Mouse (Mus musculus) intestine, postnatal 0 days (tissue): ENCODE data around the gene Nop16. TPM values are rescaled to one million over a fixed set of nuclear protein-coding genes. Genes with fewer than 3 reads are reported as not detected.
A peak's percentile ranks its signal among the peaks of the same experiment; 100 is the strongest.

Experiments used
- ATAC-seq: fragments of 200-750 bp; cut with Nextera tagmentation; 2 replicates; pipeline ENCODE4 v1.8.0; 2017; ENCODE audit warnings: mild to moderate bottlenecking, moderate TSS enrichment, moderate library complexity
- H3K27ac ChIP-seq: fragments of 300-500 bp; sonication (generic); 2 replicates; pipeline ENCODE4 v1.5.1; 2014; ENCODE audit warnings: mild to moderate bottlenecking, low read depth, low read length, moderate library complexity
- H3K27me3 ChIP-seq: fragments of 300-500 bp; sonication (generic); replicated peaks from 2 replicates; pipeline ENCODE4 v1.6.1; 2014; ENCODE audit warnings: low read length, mixed read lengths; ENCODE audit not compliant: control insufficient read depth, insufficient read depth
- H3K36me3 ChIP-seq: fragments of 300-500 bp; sonication (generic); 2 replicates; pipeline ENCODE4 v1.6.1; 2014; ENCODE audit warnings: mild to moderate bottlenecking, moderate library complexity; ENCODE audit not compliant: control insufficient read depth, insufficient read depth
- H3K4me1 ChIP-seq: fragments of 300-500 bp; sonication (generic); replicated peaks from 2 replicates; pipeline ENCODE4 v1.6.1; 2014; ENCODE audit warnings: antibody characterized with exemption, low read length, mixed read lengths; ENCODE audit not compliant: control insufficient read depth, insufficient read depth
- H3K4me2 ChIP-seq: fragments of 300-500 bp; sonication (generic); replicated peaks from 2 replicates; pipeline ENCODE4 v1.6.1; 2014; ENCODE audit warnings: low read depth, mild to moderate bottlenecking, moderate library complexity
- H3K4me3 ChIP-seq: fragments of 300-500 bp; sonication (generic); 2 replicates; pipeline ENCODE4 v1.5.1; 2014; ENCODE audit warnings: low read depth, low read length
- H3K9ac ChIP-seq: fragments of 300-500 bp; sonication (generic); 2 replicates; pipeline ENCODE4 v1.6.1; 2014; ENCODE audit warnings: mild to moderate bottlenecking, low read depth, low read length
- H3K9me3 ChIP-seq: fragments of 300-500 bp; sonication (generic); 2 replicates; pipeline ENCODE4 v1.6.1; 2016; ENCODE audit warnings: mixed run types; ENCODE audit not compliant: control insufficient read depth
- CTCF ChIP-seq: sonication (generic); IDR thresholded peaks from 2 replicates; pipeline ENCODE4 v1.5.1; 2016; ENCODE audit warnings: low read depth, mild to moderate bottlenecking, control low read depth, antibody characterized with exemption, moderate library complexity
- WGBS: fragments of 180-500 bp; shearing (Covaris S2); extraction: QIAGEN DNeasy Blood & Tissue Kit; methylation state at CpG from one replicate; pipeline ENCODE4 v1.1.7; 2014; 5-methylcytosine and 5-hydroxymethylcytosine counted together
- polyA plus RNA-seq: library from polyadenylated mRNA; unstranded; fragments of >200 nt; fragmentation: Nextera tagmentation; extraction: Ambion mirVana; gene quantifications from 2 replicates; pipeline ENCODE4 v1.2.1, GENCODE M21; 2015

Gene Nop16
- polyA plus RNA-seq, 1 experiment from 2014 or later: 25.7 TPM

DNA sequence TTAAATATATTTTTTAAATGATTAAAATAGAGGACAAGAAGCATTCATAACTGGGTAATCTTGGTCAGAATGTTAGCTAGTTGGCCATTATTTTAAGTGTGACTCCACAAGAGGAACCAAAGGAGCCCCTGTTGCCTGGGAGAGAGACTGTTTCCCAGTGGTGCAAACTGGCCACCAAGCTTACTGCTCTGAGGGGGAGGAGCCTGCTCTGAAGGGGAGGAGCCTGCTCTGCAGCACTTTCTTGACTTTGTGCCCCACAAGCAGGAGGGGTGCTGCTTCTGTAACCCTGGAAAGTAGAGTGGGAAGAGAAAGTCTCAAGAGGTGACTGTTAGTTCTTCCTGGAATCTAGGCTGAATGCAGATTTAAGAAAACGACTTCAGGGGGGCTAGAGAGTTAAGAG is 20.6 kb downstream of the Nop16 start:
- Histone ChIP-seq H3K9me3 (no peaks in the 10 kb centered on the region), H3K27me3 (no peaks in the 10 kb centered on the region), H3K9ac (no peak overlapping the region), H3K27ac (no peak overlapping the region), H3K4me2 (no peak overlapping the region), H3K36me3 (no peaks in the 10 kb centered on the region), H3K4me1 (no peaks in the 10 kb centered on the region), H3K4me3 (no peak overlapping the region)
- ATAC-seq: no peak
- WGBS: 55% methylated on average over 1 of the region's 1 CpGs
- no peak for TF ChIP-seq CTCF

DNA sequence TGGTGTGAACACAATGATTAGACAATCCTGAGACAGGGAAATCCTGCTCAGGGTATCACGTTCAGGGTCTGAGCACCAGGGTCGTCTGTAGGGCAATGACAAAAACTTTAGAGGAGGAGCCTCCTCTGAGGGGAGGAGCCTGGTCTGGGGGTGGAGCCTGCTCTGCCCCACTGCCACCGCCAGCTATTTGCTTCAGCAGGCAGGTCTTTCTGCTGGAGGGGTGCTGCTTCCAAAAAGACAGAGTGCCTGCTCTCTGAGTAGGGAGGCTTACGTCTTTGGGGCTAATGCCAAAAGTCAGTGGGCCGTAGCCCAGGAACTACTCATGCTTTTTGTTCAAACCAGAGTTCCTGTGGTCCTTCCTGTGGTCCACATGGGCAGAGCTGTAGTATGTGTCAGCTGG is 21.5 kb downstream of the Nop16 start:
- 54% methylated on average over 5 of the region's 5 CpGs for WGBS
- H3K4me3 ChIP-seq: no peak overlapping the region
- H3K27ac ChIP-seq: no peak overlapping the region
- no peak overlapping the region for H3K9ac ChIP-seq
- H3K36me3 ChIP-seq: no peaks in the 10 kb centered on the region
- ATAC-seq: no peak
- no peak overlapping the region for H3K4me2 ChIP-seq
- no peaks in the 10 kb centered on the region for H3K4me1 ChIP-seq
- TF ChIP-seq CTCF: no peak
- H3K27me3 ChIP-seq: no peaks in the 10 kb centered on the region
- H3K9me3 ChIP-seq: no peaks in the 10 kb centered on the region

DNA sequence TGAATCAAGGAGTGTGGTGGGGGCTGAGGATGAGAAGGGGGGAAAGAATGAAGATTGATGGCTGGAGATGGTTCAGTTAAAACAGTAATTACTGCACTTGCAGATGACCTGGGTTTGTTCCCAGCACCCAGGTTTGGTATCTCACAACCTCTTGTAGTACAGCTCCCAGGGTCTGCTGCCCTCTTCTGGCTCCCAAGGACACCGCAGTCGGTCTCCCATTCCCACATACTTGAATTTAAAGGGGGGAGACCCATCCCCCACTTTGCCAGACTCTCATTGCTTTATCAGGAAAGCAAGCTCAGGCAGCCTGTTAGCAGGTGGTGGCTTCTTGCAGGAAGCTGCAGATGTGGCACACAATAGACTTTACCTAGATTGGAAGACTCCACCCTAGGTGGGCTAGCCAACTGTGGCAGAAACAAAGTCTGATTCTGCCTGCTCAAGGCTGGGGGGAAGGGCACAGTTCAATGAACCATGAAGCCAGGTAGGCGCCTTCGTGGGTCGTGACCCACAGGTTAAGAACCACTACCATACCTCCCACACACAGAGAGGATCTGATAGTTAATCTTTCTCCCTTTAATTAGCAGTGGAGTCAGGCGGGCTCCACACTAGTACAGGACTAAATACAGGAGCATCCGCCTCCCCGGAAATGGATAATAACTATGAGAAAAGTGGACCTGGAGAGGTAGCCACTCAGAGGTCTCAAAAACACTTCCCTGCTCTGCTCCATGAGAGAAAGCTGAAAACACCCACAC is 24.1 kb downstream of the Nop16 start:
- Histone ChIP-seq H3K4me1 (no peaks in the 10 kb centered on the region), H3K9ac (no peak overlapping the region), H3K4me3 (peak overlapping the region; percentile 76), H3K27ac (peak overlapping the region; percentile 76), H3K27me3 (no peaks in the 10 kb centered on the region), H3K36me3 (peaks cover 12% of the 10 kb centered on the region), H3K9me3 (no peaks in the 10 kb centered on the region), H3K4me2 (peak overlapping the region; percentile 80)
- ATAC-seq: peak; percentile 41
- 40% methylated on average over 8 of the region's 8 CpGs for WGBS
- peak; percentile 75 for TF ChIP-seq CTCF

DNA sequence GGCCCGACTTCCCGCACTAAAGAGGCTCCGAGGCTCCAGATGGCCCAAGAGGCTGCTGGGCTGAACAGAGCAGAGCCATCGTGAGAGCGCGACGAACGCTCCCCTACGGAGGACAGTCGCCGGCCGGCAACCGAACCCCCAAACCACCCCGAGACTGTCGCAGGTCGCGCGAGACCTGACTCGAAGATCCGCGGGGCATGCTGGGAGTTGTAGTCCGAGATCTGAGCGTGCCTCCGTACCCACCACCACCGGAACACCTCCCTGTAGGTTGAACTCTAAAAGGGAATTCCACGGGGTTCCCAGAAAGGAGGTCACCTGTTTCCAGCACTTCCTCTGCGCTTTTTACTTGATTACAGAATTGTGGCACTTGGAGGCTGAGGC is 24.7 kb downstream of the Nop16 start, which contains the start of gene 4833439L19Rik:
Gene 4833439L19Rik, minus strand, starts transcription at position 235 of the 381 bp plus-strand sequence.
- TF ChIP-seq CTCF: no peak
- Histone ChIP-seq H3K9me3 (no peaks in the 10 kb centered on the region), H3K36me3 (peaks cover 17% of the 10 kb centered on the region), H3K4me2 (peak within 1 kb of the TSS; percentile 80), H3K4me1 (no peaks in the 10 kb centered on the region), H3K27me3 (no peaks in the 10 kb centered on the region), H3K4me3 (peak within 1 kb of the TSS; percentile 76), H3K9ac (peak within 1 kb of the TSS; percentile 90), H3K27ac (peak within 1 kb of the TSS; percentile 76)
- under 1% methylated on average over 27 of the region's 27 CpGs for WGBS
- peak; percentile 90 for ATAC-seq

DNA sequence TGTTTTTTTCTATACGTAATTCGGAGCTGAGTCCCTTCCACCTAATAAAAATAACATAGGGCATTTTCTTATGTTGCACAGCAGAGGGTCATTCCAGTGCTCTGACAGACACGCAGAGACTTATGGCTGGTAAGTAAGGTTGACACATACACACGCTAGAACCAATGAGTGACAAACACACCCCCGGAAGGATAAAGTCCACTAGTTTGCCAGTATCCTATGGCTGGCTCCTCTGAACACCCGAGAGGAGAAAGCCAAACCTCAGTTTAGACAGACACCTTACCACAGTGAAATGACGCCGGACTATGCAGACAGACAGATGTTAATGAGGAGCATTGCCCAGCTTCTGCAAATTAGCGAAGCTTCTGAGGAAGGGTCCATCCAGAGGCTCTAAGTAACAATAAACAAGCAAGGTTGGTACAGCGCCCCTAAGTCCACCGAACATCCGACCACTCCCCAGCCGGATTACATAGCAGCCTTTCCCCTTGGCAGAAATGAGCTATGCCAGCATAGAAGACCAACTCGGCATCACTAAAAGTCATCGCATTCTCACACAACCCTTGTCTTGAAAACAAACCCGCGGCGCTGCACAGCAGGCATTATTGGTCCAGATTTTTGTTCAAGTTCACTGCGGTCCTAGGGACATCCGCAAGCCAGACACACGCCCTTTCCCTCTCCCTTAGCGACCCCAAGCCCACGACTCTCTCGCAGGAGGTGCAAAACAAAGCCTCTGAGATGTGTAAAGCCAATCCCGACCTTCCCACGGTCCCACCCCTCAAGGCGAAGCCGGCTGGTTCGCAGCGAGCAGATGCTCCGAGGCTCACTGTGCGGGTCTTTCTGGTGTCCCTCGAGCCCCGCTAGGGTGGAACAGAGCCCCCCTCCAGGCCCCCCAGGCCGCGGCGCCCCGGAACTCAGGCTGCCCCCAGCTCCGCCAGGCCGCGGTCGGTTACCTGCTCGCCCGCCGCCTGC is 25.4 kb downstream of the Nop16 start:
- TF ChIP-seq CTCF: no peak

DNA sequence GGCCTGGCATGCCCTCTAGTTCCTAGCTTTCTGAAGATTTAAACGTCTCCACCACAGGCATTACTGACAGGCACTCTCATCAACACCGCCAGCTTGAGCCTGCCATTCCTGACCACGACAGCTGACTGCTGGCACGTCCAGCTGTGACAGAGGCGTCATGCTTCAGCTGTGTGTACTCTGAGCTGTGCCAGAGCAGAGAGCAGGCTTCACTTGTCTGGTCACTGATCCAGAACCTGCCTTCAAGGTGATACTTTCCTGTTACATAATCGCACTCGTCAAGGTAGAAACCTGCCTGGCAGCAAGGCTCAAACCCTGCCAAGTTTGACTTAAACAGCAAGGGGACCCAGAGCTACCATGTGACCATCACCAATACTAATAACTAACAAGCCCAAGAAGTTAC is 27.3 kb downstream of the Nop16 start:
- no peak for ATAC-seq

More for the DNA sequence above, 25.4 kb downstream of the Nop16 start:
- ATAC-seq: peak; percentile 62
- Histone ChIP-seq H3K27me3 (no peaks in the 10 kb centered on the region), H3K4me3 (peak overlapping the region; percentile 76), H3K36me3 (peaks cover 24% of the 10 kb centered on the region), H3K9ac (peak overlapping the region; percentile 90), H3K4me1 (no peaks in the 10 kb centered on the region), H3K4me2 (peak overlapping the region; percentile 80), H3K9me3 (no peaks in the 10 kb centered on the region), H3K27ac (peak overlapping the region; percentile 76)
- 6% methylated on average over 45 of the region's 45 CpGs for WGBS

More for the DNA sequence above, 27.3 kb downstream of the Nop16 start:
- Histone ChIP-seq H3K9me3 (no peaks in the 10 kb centered on the region), H3K4me3 (no peak overlapping the region), H3K27me3 (no peaks in the 10 kb centered on the region), H3K9ac (no peak overlapping the region), H3K4me1 (no peaks in the 10 kb centered on the region), H3K36me3 (peaks cover 42% of the 10 kb centered on the region), H3K4me2 (no peak overlapping the region), H3K27ac (no peak overlapping the region)
- no peak for TF ChIP-seq CTCF
- 83% methylated on average over 7 of the region's 7 CpGs for WGBS
